Mouse (Mus musculus) MEL (cell line): ENCODE results near the gene Ihh. TPM values are rescaled to one million over a fixed set of nuclear protein-coding genes. Genes with fewer than 3 reads are reported as not detected.

Source experiments
- DNase-seq: peaks from one replicate; pipeline ENCODE4 v3.0.0; 2011; ENCODE audit warnings: low read depth, low spot score
- H3K27ac ChIP-seq: 2 replicates; pipeline ENCODE4 v1.5.1; 2012; ENCODE audit warnings: low read depth, mild to moderate bottlenecking, control low read depth, low read length, moderate library complexity; ENCODE audit not compliant: control insufficient read depth
- H3K27me3 ChIP-seq, 2 experiments: fragments of 150-350 bp in 1 of 2; sonication (generic) in 1 of 2; 2 replicates each; pipeline ENCODE4 v1.6.1; 2012; ENCODE audit warnings: low read length in 2 of 2, mild to moderate bottlenecking in 2 of 2, improper control_type of control experiment in 1 of 2, moderate library complexity in 1 of 2; ENCODE audit not compliant: insufficient read depth in 2 of 2, control insufficient read depth in 1 of 2
- H3K36me3 ChIP-seq, 2 experiments: 2 replicates each; pipeline ENCODE4 v1.6.1; 2012 to 2014; ENCODE audit warnings: low read length in 2 of 2, improper control_type of control experiment in 1 of 2, inconsistent platforms in 1 of 2, mild to moderate bottlenecking in 1 of 2; ENCODE audit not compliant: insufficient read depth in 2 of 2, control insufficient read depth in 1 of 2
- H3K4me1 ChIP-seq, 2 experiments: fragments of 150-350 bp in 1 of 2; sonication (generic) in 1 of 2; 2 replicates each; pipeline ENCODE4 v1.6.1; 2012; ENCODE audit warnings: low read length in 2 of 2, improper control_type of control experiment in 1 of 2, mild to moderate bottlenecking in 1 of 2; ENCODE audit not compliant: insufficient read depth in 2 of 2, control insufficient read depth in 1 of 2
- H3K4me3 ChIP-seq, 2 experiments: fragments of 150-350 bp in 1 of 2; sonication (generic) in 1 of 2; 2 replicates each; pipeline ENCODE4 v1.5.1; 2012; ENCODE audit warnings: low read depth in 2 of 2, low read length in 2 of 2, mild to moderate bottlenecking in 2 of 2, moderate library complexity in 2 of 2, control low read depth in 1 of 2, improper control_type of control experiment in 1 of 2; ENCODE audit not compliant: control insufficient read depth in 1 of 2, insufficient read depth in 1 of 2
- H3K79me2 ChIP-seq: 2 replicates; pipeline ENCODE4 v1.6.1; 2012; ENCODE audit warnings: mild to moderate bottlenecking, low read length, moderate library complexity; ENCODE audit not compliant: control insufficient read depth, poor library complexity, insufficient read depth
- H3K9ac ChIP-seq: 2 replicates; pipeline ENCODE4 v1.6.1; 2012; ENCODE audit warnings: low read depth, mild to moderate bottlenecking, control low read depth, low read length, moderate library complexity; ENCODE audit not compliant: control insufficient read depth, poor library complexity, severe bottlenecking
- H3K9me3 ChIP-seq: fragments of 150-350 bp; sonication (generic); replicated peaks from 2 replicates; pipeline ENCODE4 v1.6.1; 2012; ENCODE audit warnings: mild to moderate bottlenecking, low read length, improper control_type of control experiment, moderate library complexity; ENCODE audit not compliant: insufficient read depth
- E2F4 ChIP-seq: IDR thresholded peaks from 2 replicates; pipeline ENCODE4 v1.6.1; 2011; ENCODE audit warnings: low read depth, low read length, improper control_type of control experiment, borderline replicate concordance
- ELF1 ChIP-seq: IDR thresholded peaks from 2 replicates; pipeline ENCODE4 v1.6.1; 2014; ENCODE audit warnings: low read depth, mild to moderate bottlenecking, inconsistent platforms, low read length, improper control_type of control experiment, moderate library complexity
- EP300 ChIP-seq, 2 experiments: IDR thresholded peaks; 2 replicates each; pipeline ENCODE4 v1.6.1; 2011; ENCODE audit warnings: improper control_type of control experiment in 2 of 2, low read length in 2 of 2, low read depth in 1 of 2, mild to moderate bottlenecking in 1 of 2
- JUND ChIP-seq: IDR thresholded peaks from 2 replicates; pipeline ENCODE4 v1.6.1; 2011; ENCODE audit warnings: low read depth, mild to moderate bottlenecking, improper control_type of control experiment, low read length
- MEF2A ChIP-seq: IDR thresholded peaks from 2 replicates; pipeline ENCODE4 v1.6.1; 2014; ENCODE audit warnings: low read depth, mild to moderate bottlenecking, inconsistent platforms, low read length, improper control_type of control experiment; ENCODE audit not compliant: poor library complexity, insufficient replicate concordance, severe bottlenecking; ENCODE audit errors: extremely low read depth
- MXI1 ChIP-seq: IDR thresholded peaks from 2 replicates; pipeline ENCODE4 v1.6.1; 2011; ENCODE audit warnings: mild to moderate bottlenecking, low read depth, low read length, improper control_type of control experiment
- NRF1 ChIP-seq: IDR thresholded peaks from 2 replicates; pipeline ENCODE4 v1.6.1; 2014; ENCODE audit warnings: low read depth, mild to moderate bottlenecking, inconsistent platforms, low read length, improper control_type of control experiment, moderate library complexity; ENCODE audit not compliant: poor library complexity, insufficient read depth, severe bottlenecking
- RAD21 ChIP-seq: IDR thresholded peaks from 2 replicates; pipeline ENCODE4 v1.6.1; 2011; ENCODE audit warnings: mild to moderate bottlenecking, low read depth, low read length, improper control_type of control experiment
- TBP ChIP-seq: IDR thresholded peaks from 2 replicates; pipeline ENCODE4 v1.8.0; 2011; ENCODE audit warnings: low read depth, low read length, improper control_type of control experiment
- UBTF ChIP-seq: IDR thresholded peaks from 2 replicates; pipeline ENCODE4 v1.6.1; 2012; ENCODE audit warnings: low read depth, mild to moderate bottlenecking, inconsistent platforms, low read length, improper control_type of control experiment, moderate library complexity, borderline replicate concordance; ENCODE audit not compliant: insufficient read depth
- USF1 ChIP-seq: IDR thresholded peaks from 2 replicates; pipeline ENCODE4 v1.6.1; 2014; ENCODE audit warnings: low read depth, mild to moderate bottlenecking, inconsistent platforms, low read length, improper control_type of control experiment, moderate library complexity
- USF2 ChIP-seq, 2 experiments: IDR thresholded peaks; 2 replicates each; pipeline ENCODE4 v1.6.1; 2011 to 2012; ENCODE audit warnings: improper control_type of control experiment in 2 of 2, low read length in 2 of 2, borderline replicate concordance in 1 of 2, inconsistent platforms in 1 of 2, low read depth in 1 of 2, mild to moderate bottlenecking in 1 of 2; ENCODE audit not compliant: insufficient read depth in 1 of 2
- ZC3H11A ChIP-seq: IDR thresholded peaks from 2 replicates; pipeline ENCODE4 v1.6.1; 2012; ENCODE audit warnings: low read depth, mild to moderate bottlenecking, inconsistent platforms, low read length, improper control_type of control experiment
- ZMIZ1 ChIP-seq: IDR thresholded peaks from 2 replicates; pipeline ENCODE4 v1.6.1; 2012; ENCODE audit warnings: low read depth, mild to moderate bottlenecking, inconsistent platforms, low read length, improper control_type of control experiment, moderate library complexity
- polyA plus RNA-seq, 2 experiments: library from polyadenylated mRNA; stranded (reverse) in 1 of 2; unstranded in 1 of 2; fragments of >175 nt in 1 of 2; fragments of >200 nt in 1 of 2; gene quantifications; 2 replicates each; pipeline versions ENCODE4 v1.2.1 to v1.2.4; 2012; ENCODE audit warnings: low replicate concordance in 2 of 2, low read depth in 1 of 2; ENCODE audit not compliant: insufficient read length in 2 of 2, insufficient read depth in 1 of 2, missing spikeins in 1 of 2
- total RNA-seq: library from RNA; depleted of rRNA; stranded (reverse); fragments of 300-350 nt; gene quantifications from 2 replicates; pipeline ENCODE4 v1.2.3, GENCODE M21; 2012

Gene Ihh
- total and polyA plus RNA-seq, 3 experiments, result 0.04 to 0.07 TPM; not detected in 1

DNA sequence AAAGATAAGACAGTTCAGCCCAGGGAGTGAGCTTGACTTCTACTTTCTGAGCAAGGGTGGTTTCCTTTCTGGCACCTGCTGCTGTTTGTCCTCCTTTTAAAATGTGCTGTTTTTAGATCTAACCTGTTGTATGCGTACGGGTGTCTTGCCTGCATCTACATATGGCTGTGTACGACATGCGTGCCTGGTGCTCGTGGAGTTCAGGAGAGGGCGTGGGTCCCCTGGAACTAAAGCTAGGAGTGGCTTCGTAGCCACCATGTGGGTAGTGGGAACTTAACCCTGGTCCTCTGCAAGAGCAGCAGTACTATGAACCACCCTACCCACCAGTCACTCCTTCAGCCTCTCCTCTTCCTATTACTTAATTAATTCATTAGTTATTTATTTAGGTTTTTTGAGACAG, 8.6 kb upstream of the Ihh start:
- Histone ChIP-seq H3K79me2 (no peaks in the 10 kb centered on the region), H3K4me3 (no peak overlapping the region), H3K9ac (no peak overlapping the region), H3K36me3 (no peaks in the 10 kb centered on the region), H3K27ac (no peak overlapping the region), H3K4me1 (no peaks in the 10 kb centered on the region), H3K9me3 (no peaks in the 10 kb centered on the region), H3K27me3 (peaks cover 0 to 6% of the 10 kb centered on the region in 2 experiments; a peak in 2 of 4 replicates)
- DNase-seq, result no peak
- TF ChIP-seq NRF1 (no peak), ZC3H11A (no peak), ZMIZ1 (no peak), MEF2A (no peak), JUND (no peak), USF1 (no peak), TBP (no peak), EP300 (IDR thresholded peaks at IDR 0.05; ENCODE audit: low read depth in 1 of 2, low read length in 2 of 2) (no peak), E2F4 (no peak), RAD21 (no peak), MXI1 (no peak), UBTF (no peak), USF2 (IDR thresholded peaks at IDR 0.05; ENCODE audit: borderline replicate concordance in 1 of 2, insufficient read depth in 1 of 2, low read depth in 1 of 2, low read length in 2 of 2) (no peak)

DNA sequence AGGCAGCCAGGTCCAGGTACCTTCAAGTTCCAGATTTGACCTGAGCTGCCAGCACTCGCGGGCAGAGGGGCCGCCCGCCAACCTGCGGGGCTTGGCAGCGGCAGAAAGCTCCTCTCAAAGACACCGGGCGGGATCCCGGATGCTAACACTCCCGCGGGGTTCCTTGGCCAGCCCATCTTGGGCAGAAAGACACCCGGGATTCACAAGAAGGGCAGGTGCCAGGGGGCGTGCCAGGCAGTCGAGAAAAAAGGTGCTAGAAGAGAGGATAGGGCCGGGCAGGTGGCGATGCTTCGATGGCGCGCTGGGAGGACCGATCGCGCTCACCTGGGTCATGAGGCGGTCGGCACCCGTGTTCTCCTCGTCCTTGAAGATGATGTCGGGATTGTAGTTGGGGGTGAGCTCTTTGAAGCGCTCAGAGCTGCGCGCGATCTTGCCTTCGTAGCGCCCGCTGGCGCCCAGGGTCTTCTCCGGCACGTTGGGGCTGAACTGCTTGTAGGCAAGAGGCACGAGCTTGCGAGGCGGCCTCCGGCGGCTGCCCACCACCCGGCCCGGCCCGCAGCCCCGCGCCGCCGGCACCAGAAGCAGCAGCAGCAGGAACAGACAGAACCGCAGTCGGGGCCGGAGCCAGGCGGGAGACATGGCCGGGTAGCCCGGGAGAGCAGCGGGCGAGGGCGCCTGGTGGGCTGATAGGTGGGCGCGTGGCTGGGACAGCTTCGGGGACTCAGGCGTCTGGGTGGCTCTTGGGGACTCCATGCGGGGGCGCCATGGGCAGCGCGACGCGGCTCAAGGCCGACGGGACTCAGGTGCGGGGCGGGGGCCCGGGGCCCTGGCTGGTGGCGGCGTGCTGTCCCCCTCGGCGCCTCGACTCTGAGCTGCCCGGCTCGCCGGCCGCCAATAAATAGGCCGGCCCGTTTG, 639 bp downstream of the Ihh start:
- no peaks in the 10 kb centered on the region for H3K79me2 ChIP-seq
- no peaks in the 10 kb centered on the region for H3K9me3 ChIP-seq
- no peaks in the 10 kb centered on the region for H3K36me3 ChIP-seq
- no peak for TF ChIP-seq ELF1
- TF ChIP-seq, all 39 proteins: peak for 0
- no peak overlapping the region for H3K9ac ChIP-seq
- no peaks in the 10 kb centered on the region for H3K4me1 ChIP-seq
- no peaks in the 10 kb centered on the region; a peak in 1 of 4 replicates for H3K27me3 ChIP-seq
- no peak for DNase-seq
- no peak overlapping the region for H3K27ac ChIP-seq
- H3K4me3 ChIP-seq, result no peak overlapping the region
